Comparison of ENCODE assay signal across 7 mouse cellular contexts in the genomic region with DNA sequence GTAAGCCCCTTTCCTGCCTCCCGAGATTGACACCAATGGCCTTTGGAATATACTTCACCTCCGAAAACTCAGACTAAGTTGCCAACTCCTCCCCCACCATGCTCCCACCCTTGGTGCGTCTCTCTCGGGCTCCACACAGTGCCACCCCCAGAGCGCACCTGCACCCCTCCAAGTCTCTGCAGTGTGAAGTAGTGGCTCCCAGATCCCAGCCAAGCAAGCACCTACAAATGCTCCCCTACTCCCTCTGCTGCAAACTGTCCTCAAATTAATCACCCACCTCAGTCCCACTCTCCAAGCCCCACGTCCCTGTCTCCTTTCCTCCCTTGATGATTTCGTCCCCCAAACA. TPM values are rescaled to one million over a fixed set of nuclear protein-coding genes. Genes with fewer than 3 reads are reported as not detected.
A peak's percentile ranks its signal among the peaks of the same experiment; 100 is the strongest.
DNase-seq lines count a peak whose midpoint lies in the region; ATAC-seq lines count a peak whose summit lies in the region.

No protein-coding gene starts in this region.

- H3K9ac ChIP-seq in embryonic facial prominence, embryonic 14.5 days (ENCODE audit: low read depth, low read length) = peak overlapping the region; percentile 53; the same call in 1 of the 2 replicates

- peaks cover 26% of the 10 kb centered on the region; the same call in 1 of the 2 replicates for H3K27me3 ChIP-seq in embryonic facial prominence, embryonic 14.5 days (replicated peaks; ENCODE audit: control insufficient read depth, insufficient read depth, low read length)

- H3K9me3 ChIP-seq in embryonic facial prominence, embryonic 14.5 days (ENCODE audit: control insufficient read depth, low read length) = no peaks in the 10 kb centered on the region

- intact Hi-C loops in left cerebral cortex, postnatal 4 days (cut with DNase I) = no loop called here

- peak overlapping the region; percentile 61 for H3K4me3 ChIP-seq in embryonic facial prominence, embryonic 14.5 days (ENCODE audit: low read depth, low read length)

- no peak for ATAC-seq in embryonic facial prominence, embryonic 14.5 days (ENCODE audit: low read depth)

- H3K4me2 ChIP-seq in embryonic facial prominence, embryonic 14.5 days (ENCODE audit: low read depth, low read length) = peak overlapping the region; percentile 99

- H3K36me3 ChIP-seq in embryonic facial prominence, embryonic 14.5 days (ENCODE audit: control insufficient read depth, insufficient read depth, low read length) = no peaks in the 10 kb centered on the region

- WGBS in embryonic facial prominence, embryonic 14.5 days = 2% methylated on average over 7 of the region's 7 CpGs

- H3K4me1 ChIP-seq in embryonic facial prominence, embryonic 14.5 days (ENCODE audit: control insufficient read depth, insufficient read depth, low read length) = peaks cover 7% of the 10 kb centered on the region

- DNase-seq in left cerebral cortex, adult 18-20 months (ENCODE audit: low spot score in 2 of 2) = peak; percentile 9 to 32
- no peak for DNase-seq in left cerebral cortex, adult 11 months (ENCODE audit: low spot score)
- DNase-seq in cerebellum, adult 9-10 months = peak; percentile 26
- DNase-seq in embryonic facial prominence, embryonic 14.5 days (ENCODE audit: low spot score) = no peak
- DNase-seq in left cerebral cortex, postnatal 4 days = peak; percentile 2
- peak; percentile 40 for DNase-seq in neural tube, embryonic 10.5 days (ENCODE audit: extremely low spot score, low spot score)
- no peak for DNase-seq in ovary, adult 18-20 months (ENCODE audit: low spot score)

- H3K27ac ChIP-seq in embryonic facial prominence, embryonic 14.5 days (replicated peaks; ENCODE audit: low read depth, low read length) = no peak overlapping the region

RNA-seq across cellular contexts. Expression of gene Acvr1c, which starts 0.7 kb away (rescaled TPM):
- 10 to 100 TPM; 25.9 to 28.0 TPM for total RNA-seq in left cerebral cortex, adult 18-20 months (2021)
- polyA plus RNA-seq in embryonic facial prominence, embryonic 14.5 days (2014; fragmentation: Nextera tagmentation; extraction: Ambion mirVana) = 0.12 and 0.24 TPM in 2 replicates
- 1 to 10 TPM; 4.6 to 7.0 TPM for total RNA-seq in left cerebral cortex, postnatal 4 days (2021)

Comparison
In these comparisons a context has a peak if more than half of its experiments do, and no peak if none do; other contexts are left out.
1. DNase-seq: peak in left cerebral cortex, adult 18-20 months (2 of 2), cerebellum, adult 9-10 months (single experiment), left cerebral cortex, postnatal 4 days (single experiment) and neural tube, embryonic 10.5 days (single experiment); none in left cerebral cortex, adult 11 months (single experiment), embryonic facial prominence, embryonic 14.5 days (single experiment) and ovary, adult 18-20 months (single experiment).